Mouse (Mus musculus): ENCODE results near the gene Zkscan6. TPM values are rescaled to one million over a fixed set of nuclear protein-coding genes. Genes with fewer than 3 reads are reported as not detected.
A peak's percentile ranks its signal among the peaks of the same experiment; 100 is the strongest.

Gene Zkscan6
- 10.9 and 12.0 TPM in 2 replicates for polyA plus RNA-seq (2016; fragmentation: Nextera tagmentation; extraction: Ambion mirVana)

DNA sequence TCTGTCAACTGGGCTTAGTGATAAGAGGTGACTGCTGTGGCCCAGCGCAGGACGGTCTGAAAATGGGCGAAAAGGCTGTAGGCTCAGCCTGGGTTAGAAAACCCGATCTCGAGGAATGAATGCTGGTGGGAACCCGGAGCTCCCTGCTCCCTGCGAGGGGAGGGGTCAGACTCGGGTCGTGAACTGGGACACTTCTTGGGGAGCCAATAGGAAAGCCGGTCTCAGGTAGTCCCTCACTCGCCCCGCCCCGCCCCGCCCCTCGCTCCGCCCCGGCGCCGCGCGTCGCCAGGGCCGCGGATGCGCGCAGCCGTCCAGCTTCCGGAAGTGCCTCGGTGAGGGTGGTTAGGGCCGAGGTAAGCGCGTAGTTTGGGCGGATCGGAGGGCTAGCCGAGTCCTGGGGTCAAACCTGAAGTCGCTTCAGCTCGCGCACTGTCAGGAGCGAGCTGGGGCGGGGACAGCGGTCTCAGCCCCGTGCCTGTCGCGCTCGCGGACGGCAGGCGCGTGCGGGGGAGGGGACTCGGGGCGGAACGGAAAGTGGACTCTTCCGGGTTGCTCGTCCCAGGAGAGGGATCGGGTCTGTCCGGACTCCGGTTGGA, at the start of gene Zkscan6:
TSS of gene Zkscan6 (plus strand) at position 267 of the 596 bp plus-strand sequence.
- WGBS, result under 1% methylated on average over 58 of the region's 58 CpGs
- H3K36me3 ChIP-seq, result no peaks in the 10 kb centered on the region
- H3K27ac ChIP-seq, result peak within 1 kb of the TSS; percentile 93
- no peaks in the 10 kb centered on the region for H3K9me3 ChIP-seq
- H3K27me3 ChIP-seq (ENCODE audit: insufficient read depth, poor library complexity, severe bottlenecking), result no peaks in the 10 kb centered on the region
- H3K4me3 ChIP-seq, result peak within 1 kb of the TSS; percentile 85
- peaks cover 9% of the 10 kb centered on the region for H3K4me1 ChIP-seq
- DNase-seq (ENCODE audit: low spot score), result peak; percentile 99

DNA sequence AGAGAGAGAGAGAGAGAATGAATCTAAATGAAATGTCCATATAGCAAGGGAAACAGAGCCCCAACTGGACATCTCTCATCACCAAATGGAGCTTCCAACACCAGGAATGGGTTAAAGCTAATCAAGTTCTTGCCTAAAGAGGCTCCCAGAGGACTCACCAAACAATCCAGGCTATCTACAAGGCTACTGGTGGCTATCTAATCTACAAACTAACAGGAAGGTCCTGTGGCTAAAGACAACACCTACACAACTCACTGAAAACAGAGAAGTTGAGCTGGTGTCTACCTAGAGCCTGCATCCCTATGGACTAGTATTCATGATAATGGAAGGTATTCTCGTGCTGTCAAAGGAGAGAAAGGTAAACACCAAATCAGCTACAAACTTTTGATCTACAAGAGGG, 47.6 kb upstream of the Zkscan6 start:
- no peak for DNase-seq (ENCODE audit: low spot score)
- peaks cover 3% of the 10 kb centered on the region; the same call in 1 of the 2 replicates for H3K36me3 ChIP-seq
- WGBS, result 31% methylated on average over 1 of the region's 1 CpGs
- no peaks in the 10 kb centered on the region for H3K9me3 ChIP-seq
- H3K27me3 ChIP-seq (ENCODE audit: insufficient read depth, poor library complexity, severe bottlenecking), result no peaks in the 10 kb centered on the region
- peaks cover 4% of the 10 kb centered on the region for H3K4me1 ChIP-seq
- no peak overlapping the region for H3K27ac ChIP-seq
- no peak overlapping the region for H3K4me3 ChIP-seq

DNA sequence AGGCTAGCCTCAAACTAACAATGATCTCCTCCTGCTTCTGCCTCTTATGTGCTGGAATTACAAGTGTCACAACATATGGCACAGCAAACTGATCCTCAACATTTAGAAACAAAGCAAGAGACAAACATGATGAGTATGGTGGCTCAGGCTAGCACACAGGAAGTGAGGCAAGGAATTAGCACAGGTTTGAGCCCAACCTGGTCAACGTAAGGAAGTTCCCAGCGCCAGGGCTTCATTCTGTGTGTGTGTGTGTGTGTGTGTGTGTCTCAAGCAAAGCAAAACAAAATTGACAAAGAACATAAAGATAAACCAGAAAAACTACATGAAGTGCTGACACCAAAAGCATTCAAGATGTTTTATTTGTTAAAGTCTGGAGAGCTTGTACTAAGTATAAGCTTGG, 46.1 kb upstream of the Zkscan6 start:
- H3K9me3 ChIP-seq, result no peaks in the 10 kb centered on the region
- no peak for DNase-seq (ENCODE audit: low spot score)
- H3K4me1 ChIP-seq, result peaks cover 4% of the 10 kb centered on the region
- H3K27ac ChIP-seq, result no peak overlapping the region
- no peak overlapping the region for H3K4me3 ChIP-seq
- no peaks in the 10 kb centered on the region for H3K27me3 ChIP-seq (ENCODE audit: insufficient read depth, poor library complexity, severe bottlenecking)
- no peaks in the 10 kb centered on the region for H3K36me3 ChIP-seq
- 90% methylated on average over 2 of the region's 2 CpGs for WGBS

DNA sequence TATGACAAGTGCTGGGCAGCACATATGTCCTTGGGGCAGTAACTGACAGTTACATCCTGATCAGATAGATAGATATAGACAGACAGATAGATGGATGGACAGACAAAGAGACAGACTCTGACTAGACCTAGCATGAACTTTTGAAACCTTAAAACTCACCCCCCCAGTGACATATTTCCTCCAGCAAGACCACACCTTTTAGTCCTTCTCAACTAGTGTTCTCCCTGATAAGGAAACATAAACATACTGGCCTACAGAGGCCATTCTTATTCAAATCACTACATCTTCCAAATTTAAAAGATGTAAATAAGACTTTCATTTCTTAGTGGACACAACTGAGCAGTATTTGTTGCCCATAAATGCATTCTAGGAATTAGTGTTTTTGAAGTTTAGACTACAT, 38.5 kb upstream of the Zkscan6 start:
- no peak overlapping the region for H3K27ac ChIP-seq

DNA sequence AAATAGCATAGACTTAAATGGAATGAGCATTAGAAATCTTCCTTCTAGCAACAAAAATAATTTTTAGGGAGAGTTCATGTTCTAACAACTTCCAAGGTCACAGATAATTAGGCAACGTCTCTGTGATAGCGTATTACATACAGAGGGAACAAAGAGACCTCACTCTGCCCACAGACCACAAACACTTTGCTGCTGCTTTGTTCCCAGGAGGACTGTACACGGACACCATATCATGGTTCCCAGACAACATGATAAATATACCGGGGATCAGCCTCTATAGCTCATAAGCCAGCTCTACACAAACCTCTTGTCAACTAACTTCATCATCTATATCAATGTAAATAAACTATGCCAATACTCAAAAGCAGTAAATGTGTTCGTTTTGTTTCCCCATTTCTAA, 37.0 kb upstream of the Zkscan6 start:
- no peak for DNase-seq (ENCODE audit: low spot score)
- Histone ChIP-seq H3K9me3 (no peaks in the 10 kb centered on the region), H3K36me3 (no peaks in the 10 kb centered on the region), H3K27me3 (ENCODE audit: insufficient read depth, poor library complexity, severe bottlenecking) (no peaks in the 10 kb centered on the region), H3K4me1 (peaks cover 32% of the 10 kb centered on the region), H3K4me3 (no peak overlapping the region), H3K27ac (no peak overlapping the region)
- 57% methylated on average over 5 of the region's 5 CpGs for WGBS

More for the DNA sequence above, 38.5 kb upstream of the Zkscan6 start:
- Histone ChIP-seq H3K27me3 (ENCODE audit: insufficient read depth, poor library complexity, severe bottlenecking) (no peaks in the 10 kb centered on the region), H3K9me3 (no peaks in the 10 kb centered on the region), H3K4me3 (no peak overlapping the region), H3K4me1 (peaks cover 26% of the 10 kb centered on the region), H3K36me3 (no peaks in the 10 kb centered on the region)
- DNase-seq (ENCODE audit: low spot score), result no peak

DNA sequence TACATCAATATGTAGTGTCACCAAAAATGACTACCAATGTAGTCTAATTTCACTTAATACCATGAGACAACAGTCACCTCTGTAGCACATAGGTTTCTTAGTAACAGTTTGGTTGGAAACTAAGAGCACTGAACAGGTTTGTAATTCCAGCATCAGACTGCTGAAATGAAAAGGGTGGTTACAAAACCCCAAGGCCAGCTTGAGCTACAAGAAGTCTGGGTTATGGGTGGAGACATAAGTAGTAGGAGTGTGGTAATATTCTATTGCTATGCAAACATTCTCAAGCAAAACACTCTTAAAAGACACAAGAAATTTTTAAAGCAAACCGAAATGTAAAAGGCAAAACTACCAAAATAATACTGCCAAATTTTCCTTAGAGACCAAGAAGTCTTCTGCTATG, 35.4 kb upstream of the Zkscan6 start:
- DNase-seq (ENCODE audit: low spot score), result no peak
- Histone ChIP-seq H3K27ac (no peak overlapping the region), H3K4me3 (no peak overlapping the region), H3K4me1 (peaks cover 36% of the 10 kb centered on the region), H3K36me3 (no peaks in the 10 kb centered on the region), H3K27me3 (ENCODE audit: insufficient read depth, poor library complexity, severe bottlenecking) (no peaks in the 10 kb centered on the region), H3K9me3 (no peaks in the 10 kb centered on the region)
- 92% methylated on average over 1 of the region's 1 CpGs for WGBS

DNA sequence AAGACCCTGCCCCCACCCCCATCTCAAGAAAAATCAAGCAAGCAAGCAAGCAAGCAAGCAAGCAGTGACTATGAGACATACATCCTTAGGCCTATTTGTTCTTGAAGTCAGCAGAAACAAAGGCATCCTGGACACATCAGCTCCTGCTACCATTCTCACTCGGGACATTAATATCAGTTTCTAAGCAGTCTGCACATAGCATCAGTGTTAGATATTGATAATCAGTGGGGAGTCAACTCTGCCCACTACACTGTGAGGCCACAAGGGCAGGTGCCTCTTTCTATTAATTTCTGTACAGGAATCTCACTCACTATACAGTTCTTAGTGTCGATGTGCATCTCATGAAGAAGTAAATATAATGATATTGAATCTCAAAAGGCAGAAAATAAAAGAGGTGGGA, 33.4 kb upstream of the Zkscan6 start:
- peaks cover 48% of the 10 kb centered on the region for H3K4me1 ChIP-seq
- H3K9me3 ChIP-seq, result no peaks in the 10 kb centered on the region
- no peaks in the 10 kb centered on the region for H3K27me3 ChIP-seq (ENCODE audit: insufficient read depth, poor library complexity, severe bottlenecking)
- H3K4me3 ChIP-seq, result no peak overlapping the region
- no peak for DNase-seq (ENCODE audit: low spot score)
- H3K27ac ChIP-seq, result no peak overlapping the region
- 70% methylated on average over 2 of the region's 2 CpGs for WGBS
- H3K36me3 ChIP-seq, result no peaks in the 10 kb centered on the region

DNA sequence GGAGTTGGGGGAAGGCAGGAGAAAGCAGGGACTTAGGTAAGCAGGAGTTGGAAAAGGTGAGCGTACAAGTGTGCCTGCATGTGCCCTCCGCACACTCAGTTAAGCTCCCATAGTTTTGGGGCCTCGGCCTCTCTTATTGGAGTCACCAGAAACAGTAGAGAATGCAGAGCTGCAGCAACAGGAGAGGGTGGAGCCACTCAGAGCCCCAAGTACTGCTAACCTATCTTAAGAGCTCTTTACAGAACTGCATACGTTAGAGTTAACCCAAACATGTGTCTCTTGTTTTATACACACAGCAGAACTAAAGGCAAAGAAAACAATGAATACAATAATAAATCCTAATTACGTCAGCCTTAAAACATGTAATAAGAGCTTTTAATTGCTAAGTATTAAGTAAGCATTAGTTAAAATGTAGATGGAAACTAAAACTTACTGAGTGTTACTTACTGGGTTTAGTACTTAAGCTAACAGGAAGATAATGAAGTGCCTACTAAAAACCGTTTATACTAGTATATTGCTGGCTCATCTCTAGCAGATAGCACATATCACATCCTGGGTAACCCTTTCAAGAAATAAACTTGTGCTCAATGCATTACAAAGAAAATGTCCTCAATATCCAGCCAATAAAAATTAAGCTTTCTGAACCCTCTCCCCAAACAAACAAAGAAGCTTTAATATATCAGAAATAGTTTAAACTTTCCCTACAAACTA, 32.9 kb upstream of the Zkscan6 start:
- whole genome bisulfite sequencing, result 55% methylated on average over 6 of the region's 6 CpGs
- DNase-seq (ENCODE audit: low spot score), result no peak
- Histone ChIP-seq H3K36me3 (no peaks in the 10 kb centered on the region), H3K4me3 (no peak overlapping the region), H3K4me1 (peaks cover 43% of the 10 kb centered on the region), H3K9me3 (no peaks in the 10 kb centered on the region), H3K27me3 (ENCODE audit: insufficient read depth, poor library complexity, severe bottlenecking) (no peaks in the 10 kb centered on the region), H3K27ac (no peak overlapping the region)

DNA sequence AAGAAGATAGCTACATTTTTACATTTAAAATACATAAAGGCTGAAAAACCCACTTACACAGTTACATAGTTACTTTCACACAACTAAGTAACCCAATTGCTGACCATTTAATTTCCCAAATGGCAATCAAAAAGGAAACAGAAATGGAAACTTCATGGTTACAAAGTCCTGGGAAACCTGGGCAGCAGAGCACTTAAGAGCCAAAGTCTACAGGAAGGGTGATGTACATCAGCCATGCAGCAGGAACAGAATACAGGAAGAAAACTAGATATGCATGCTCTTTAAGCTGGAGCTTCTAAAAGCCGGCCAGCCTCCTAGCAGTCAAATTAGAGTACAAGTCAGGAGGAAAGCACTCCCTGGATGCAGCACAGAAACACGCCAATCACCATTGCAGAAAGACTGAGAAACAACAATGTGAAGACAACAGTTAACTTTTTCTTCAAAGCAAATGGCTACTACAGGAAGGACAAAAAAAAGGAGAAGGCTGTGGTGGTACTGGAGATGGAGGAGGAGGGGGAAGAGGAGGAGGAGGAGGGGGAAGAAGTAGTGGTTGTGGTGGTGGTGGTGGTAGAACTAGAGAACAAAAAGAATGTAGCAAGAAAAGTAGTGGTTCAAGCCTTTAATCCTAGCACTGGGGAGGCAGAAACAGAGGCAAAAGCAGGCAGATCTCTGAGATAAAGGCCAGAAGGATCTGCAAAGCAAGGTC, 29.9 kb upstream of the Zkscan6 start:
- no peak overlapping the region for H3K27ac ChIP-seq
- H3K4me1 ChIP-seq, result peaks cover 38% of the 10 kb centered on the region

DNA sequence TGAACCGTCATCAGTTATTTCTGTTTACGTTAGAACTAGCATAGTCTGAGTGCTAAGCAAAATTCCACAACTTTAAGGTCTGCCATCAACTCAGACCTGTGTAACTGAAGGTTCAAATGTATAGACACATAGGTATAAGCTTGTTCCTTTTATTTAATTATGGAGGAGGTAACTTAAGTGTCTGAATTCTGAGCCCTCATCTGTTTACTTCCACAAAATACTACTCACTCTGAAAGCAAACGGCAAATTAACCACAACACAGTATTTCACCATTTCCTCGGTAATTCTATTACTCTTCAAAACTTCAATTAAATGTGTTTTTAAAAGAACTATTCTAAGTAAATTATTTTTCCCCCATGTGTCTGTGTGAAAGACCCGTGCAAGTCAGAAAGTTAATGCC, 29.2 kb upstream of the Zkscan6 start:
- Histone ChIP-seq H3K9me3 (no peaks in the 10 kb centered on the region), H3K4me1 (peaks cover 38% of the 10 kb centered on the region), H3K4me3 (no peak overlapping the region), H3K27me3 (ENCODE audit: insufficient read depth, poor library complexity, severe bottlenecking) (no peaks in the 10 kb centered on the region), H3K27ac (no peak overlapping the region), H3K36me3 (peaks cover 17% of the 10 kb centered on the region)
- no peak for DNase-seq (ENCODE audit: low spot score)
- WGBS, result 65% methylated on average over 5 of the region's 5 CpGs

More for the DNA sequence above, 29.9 kb upstream of the Zkscan6 start:
- 46% methylated on average over 2 of the region's 2 CpGs for WGBS
- Histone ChIP-seq H3K9me3 (no peaks in the 10 kb centered on the region), H3K27me3 (ENCODE audit: insufficient read depth, poor library complexity, severe bottlenecking) (no peaks in the 10 kb centered on the region), H3K4me3 (no peak overlapping the region), H3K36me3 (peaks cover 17% of the 10 kb centered on the region)
- DNase-seq (ENCODE audit: low spot score), result no peak

DNA sequence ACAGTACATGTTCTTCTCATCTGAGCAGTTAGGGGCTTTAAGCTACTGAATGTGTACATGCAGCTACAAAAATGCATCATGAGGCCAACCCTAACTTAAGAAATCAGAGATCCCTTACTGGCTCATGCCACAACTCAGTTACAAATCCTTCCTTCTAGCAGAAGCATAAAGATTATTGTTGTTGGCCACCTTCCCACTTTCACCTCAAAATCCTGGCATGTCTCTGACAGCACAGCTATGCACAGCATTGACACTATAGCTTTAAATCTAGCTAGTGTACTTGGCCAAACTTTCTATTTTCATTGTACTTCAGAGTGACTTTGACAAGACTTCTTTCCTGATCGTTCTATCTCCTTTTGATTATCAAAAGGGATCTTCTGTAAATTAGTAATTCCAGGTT, 27.9 kb upstream of the Zkscan6 start:
- Histone ChIP-seq H3K4me3 (no peak overlapping the region), H3K27me3 (ENCODE audit: insufficient read depth, poor library complexity, severe bottlenecking) (no peaks in the 10 kb centered on the region), H3K9me3 (no peaks in the 10 kb centered on the region), H3K4me1 (peaks cover 28% of the 10 kb centered on the region), H3K27ac (no peak overlapping the region), H3K36me3 (peaks cover 17% of the 10 kb centered on the region)
- DNase-seq (ENCODE audit: low spot score), result no peak
- WGBS, result 76% methylated on average over 1 of the region's 1 CpGs

DNA sequence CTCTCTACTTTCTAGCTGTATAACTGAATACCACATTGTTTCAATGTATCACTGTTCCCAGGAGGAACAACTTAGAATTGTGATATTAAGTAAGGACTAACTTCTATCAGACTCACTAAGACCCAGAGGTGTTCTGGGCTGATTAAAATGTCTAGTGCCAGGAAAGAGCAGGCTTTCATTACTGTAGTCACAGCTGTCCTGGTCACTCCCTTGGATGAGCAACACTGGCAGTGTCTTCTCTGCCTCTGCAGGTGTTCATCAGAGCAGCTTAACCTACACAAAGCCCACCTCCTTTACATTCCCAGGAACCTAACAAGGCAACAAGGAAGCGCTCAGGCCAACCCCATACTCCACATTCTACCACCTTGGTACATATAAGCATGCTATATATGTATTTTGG, 27.4 kb upstream of the Zkscan6 start:
- H3K4me1 ChIP-seq, result peaks cover 28% of the 10 kb centered on the region
- DNase-seq (ENCODE audit: low spot score), result no peak
- H3K9me3 ChIP-seq, result no peaks in the 10 kb centered on the region
- no peaks in the 10 kb centered on the region for H3K27me3 ChIP-seq (ENCODE audit: insufficient read depth, poor library complexity, severe bottlenecking)
- H3K36me3 ChIP-seq, result peaks cover 17% of the 10 kb centered on the region
- 97% methylated on average over 1 of the region's 1 CpGs for WGBS
- H3K4me3 ChIP-seq, result no peak overlapping the region
- no peak overlapping the region for H3K27ac ChIP-seq

DNA sequence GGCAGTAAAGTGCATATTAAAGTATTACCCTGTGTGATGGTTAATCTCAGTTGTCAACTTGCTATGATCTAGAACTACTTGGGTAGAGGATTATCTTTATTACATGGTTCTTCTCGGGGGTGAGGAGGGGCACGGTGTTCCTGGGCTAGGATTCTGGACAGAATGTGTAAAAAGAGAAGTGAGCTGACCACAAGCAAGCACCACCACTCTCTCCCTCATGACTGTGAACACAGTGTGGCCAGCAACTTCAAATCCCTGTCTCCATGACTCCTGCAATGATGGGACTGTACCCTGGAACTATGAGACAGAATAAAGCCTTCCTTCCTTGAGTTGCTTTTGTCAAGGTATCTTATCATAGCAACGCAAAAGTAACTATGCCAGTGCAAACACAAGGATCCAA, 25.4 kb upstream of the Zkscan6 start:
- Histone ChIP-seq H3K27me3 (ENCODE audit: insufficient read depth, poor library complexity, severe bottlenecking) (no peaks in the 10 kb centered on the region), H3K9me3 (no peaks in the 10 kb centered on the region), H3K36me3 (peaks cover 17% of the 10 kb centered on the region), H3K27ac (no peak overlapping the region), H3K4me1 (peaks cover 32% of the 10 kb centered on the region), H3K4me3 (no peak overlapping the region)
- DNase-seq (ENCODE audit: low spot score), result no peak
- 86% methylated on average over 3 of the region's 3 CpGs for WGBS
